Mouse (Mus musculus): ENCODE measurements around the gene Tfcp2. TPM values are rescaled to one million over a fixed set of nuclear protein-coding genes. Genes with fewer than 3 reads are reported as not detected.

Tfcp2 gene
- polyA plus RNA-seq, 1 experiment from 2014 or later: 32.9 TPM

DNA sequence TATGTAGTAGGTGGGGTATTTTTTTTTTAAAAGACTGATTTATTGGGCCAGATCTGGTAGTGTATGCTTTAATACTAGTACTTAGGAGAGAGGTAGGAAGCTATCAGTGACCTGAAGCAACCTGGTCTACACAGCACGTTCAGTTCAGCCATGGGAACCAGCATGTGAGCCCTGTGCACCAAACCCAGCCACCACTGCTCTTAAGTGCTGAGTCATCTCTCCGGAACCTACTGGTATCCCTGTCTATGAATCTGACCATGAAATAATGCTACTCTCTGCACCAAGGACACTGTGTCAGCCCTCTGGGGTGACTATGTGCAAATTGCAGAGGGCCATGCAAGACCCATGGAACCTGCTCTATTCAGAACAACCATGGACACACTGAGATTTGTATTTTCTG is 64.8 kb downstream of the Tfcp2 start:
- H3K36me3 ChIP-seq (ENCODE audit: control insufficient read depth, insufficient read depth, low read length): peaks cover 67% of the 10 kb centered on the region
- H3K9me3 ChIP-seq (ENCODE audit: control insufficient read depth, low read length): no peaks in the 10 kb centered on the region
- H3K4me3 ChIP-seq (ENCODE audit: low read length): no peak overlapping the region
- no peaks in the 10 kb centered on the region for H3K27me3 ChIP-seq (ENCODE audit: control insufficient read depth, insufficient read depth, low read length)
- no peak overlapping the region for H3K4me2 ChIP-seq (replicated peaks; ENCODE audit: low read depth, low read length)
- no peak overlapping the region for H3K9ac ChIP-seq (ENCODE audit: low read depth, low read length)
- no peak for ATAC-seq (ENCODE audit: low FRiP score, low TSS enrichment)
- no peak overlapping the region; the same call in 1 of the 2 replicates for H3K27ac ChIP-seq (ENCODE audit: low read depth, low read length)
- H3K4me1 ChIP-seq (ENCODE audit: control insufficient read depth, insufficient read depth, low read length): peaks cover 27% of the 10 kb centered on the region
- WGBS: 70% methylated on average over 2 of the region's 2 CpGs

- 17% methylated on average over 7 of the region's 7 CpGs for WGBS
- H3K9ac ChIP-seq (ENCODE audit: low read depth, low read length): no peak overlapping the region
- no peaks in the 10 kb centered on the region for H3K27me3 ChIP-seq (ENCODE audit: control insufficient read depth, insufficient read depth, low read length)
- H3K9me3 ChIP-seq (ENCODE audit: control insufficient read depth, low read length): no peaks in the 10 kb centered on the region
- ATAC-seq (ENCODE audit: low FRiP score, low TSS enrichment): peak; percentile 55; the same call in 1 of the 2 replicates
- no peak overlapping the region for H3K4me3 ChIP-seq (ENCODE audit: low read length)
- peaks cover 73% of the 10 kb centered on the region for H3K36me3 ChIP-seq (ENCODE audit: control insufficient read depth, insufficient read depth, low read length)
- no peak overlapping the region for H3K4me2 ChIP-seq (replicated peaks; ENCODE audit: low read depth, low read length)
- H3K27ac ChIP-seq (ENCODE audit: low read depth, low read length): peak overlapping the region; percentile 30; the same call in 1 of the 2 replicates
- peaks cover 24% of the 10 kb centered on the region for H3K4me1 ChIP-seq (ENCODE audit: control insufficient read depth, insufficient read depth, low read length)
Observed at GRCm38 (mm10) chr15:100486450-100486849, 65.4 kb downstream of the Tfcp2 start.

- peaks cover 24% of the 10 kb centered on the region for H3K4me1 ChIP-seq (ENCODE audit: control insufficient read depth, insufficient read depth, low read length)
- no peak for ATAC-seq (ENCODE audit: low FRiP score, low TSS enrichment)
- H3K4me2 ChIP-seq (replicated peaks; ENCODE audit: low read depth, low read length): no peak overlapping the region
- H3K27me3 ChIP-seq (ENCODE audit: control insufficient read depth, insufficient read depth, low read length): no peaks in the 10 kb centered on the region
- H3K9me3 ChIP-seq (ENCODE audit: control insufficient read depth, low read length): no peaks in the 10 kb centered on the region
- no peak overlapping the region for H3K4me3 ChIP-seq (ENCODE audit: low read length)
- H3K9ac ChIP-seq (ENCODE audit: low read depth, low read length): no peak overlapping the region
- no peak overlapping the region for H3K27ac ChIP-seq (ENCODE audit: low read depth, low read length)
- WGBS: 89% methylated on average over 3 of the region's 3 CpGs
- peaks cover 82% of the 10 kb centered on the region for H3K36me3 ChIP-seq (ENCODE audit: control insufficient read depth, insufficient read depth, low read length)
Observed at GRCm38 (mm10) chr15:100485576-100485975, 66.2 kb downstream of the Tfcp2 start.

GRCm38 (mm10) chr15:100478925-100479324 is 72.9 kb downstream of the Tfcp2 start:
- H3K4me1 ChIP-seq (ENCODE audit: control insufficient read depth, insufficient read depth, low read length): no peaks in the 10 kb centered on the region
- WGBS: 87% methylated on average over 4 of the region's 4 CpGs
- H3K9ac ChIP-seq (ENCODE audit: low read depth, low read length): no peak overlapping the region
- H3K36me3 ChIP-seq (ENCODE audit: control insufficient read depth, insufficient read depth, low read length): peaks cover 92% of the 10 kb centered on the region
- H3K4me2 ChIP-seq (replicated peaks; ENCODE audit: low read depth, low read length): no peak overlapping the region
- no peak overlapping the region for H3K4me3 ChIP-seq (ENCODE audit: low read length)
- no peak for ATAC-seq (ENCODE audit: low FRiP score, low TSS enrichment)
- H3K9me3 ChIP-seq (ENCODE audit: control insufficient read depth, low read length): no peaks in the 10 kb centered on the region
- no peak overlapping the region for H3K27ac ChIP-seq (ENCODE audit: low read depth, low read length)
- H3K27me3 ChIP-seq (ENCODE audit: control insufficient read depth, insufficient read depth, low read length): no peaks in the 10 kb centered on the region

DNA sequence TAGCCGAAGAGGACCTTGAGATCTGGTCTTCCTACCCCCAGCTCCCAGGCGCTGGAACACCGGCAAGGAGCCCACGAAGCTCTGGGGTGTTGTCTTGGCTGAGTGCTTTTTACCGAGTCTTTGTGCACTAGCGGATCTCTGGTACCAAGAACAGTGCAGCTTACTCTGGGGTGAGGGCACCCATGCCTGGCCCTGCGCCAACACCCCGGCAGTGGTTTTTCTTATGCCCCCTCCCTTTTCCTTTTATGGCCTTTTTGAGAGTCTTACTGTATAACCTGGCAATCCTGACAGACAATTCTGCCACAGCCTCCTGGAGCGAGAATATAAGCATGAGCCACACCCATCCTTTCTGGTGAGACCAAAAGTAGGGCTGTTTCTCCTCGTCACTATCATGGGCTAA is 73.5 kb downstream of the Tfcp2 start:
- H3K4me3 ChIP-seq (ENCODE audit: low read length): no peak overlapping the region
- ATAC-seq (ENCODE audit: low FRiP score, low TSS enrichment): no peak
- H3K9ac ChIP-seq (ENCODE audit: low read depth, low read length): no peak overlapping the region
- no peaks in the 10 kb centered on the region for H3K9me3 ChIP-seq (ENCODE audit: control insufficient read depth, low read length)
- H3K4me1 ChIP-seq (ENCODE audit: control insufficient read depth, insufficient read depth, low read length): no peaks in the 10 kb centered on the region
- peaks cover 92% of the 10 kb centered on the region for H3K36me3 ChIP-seq (ENCODE audit: control insufficient read depth, insufficient read depth, low read length)
- no peaks in the 10 kb centered on the region for H3K27me3 ChIP-seq (ENCODE audit: control insufficient read depth, insufficient read depth, low read length)
- no peak overlapping the region for H3K27ac ChIP-seq (ENCODE audit: low read depth, low read length)
- H3K4me2 ChIP-seq (replicated peaks; ENCODE audit: low read depth, low read length): no peak overlapping the region
- WGBS: 83% methylated on average over 10 of the region's 10 CpGs

DNA sequence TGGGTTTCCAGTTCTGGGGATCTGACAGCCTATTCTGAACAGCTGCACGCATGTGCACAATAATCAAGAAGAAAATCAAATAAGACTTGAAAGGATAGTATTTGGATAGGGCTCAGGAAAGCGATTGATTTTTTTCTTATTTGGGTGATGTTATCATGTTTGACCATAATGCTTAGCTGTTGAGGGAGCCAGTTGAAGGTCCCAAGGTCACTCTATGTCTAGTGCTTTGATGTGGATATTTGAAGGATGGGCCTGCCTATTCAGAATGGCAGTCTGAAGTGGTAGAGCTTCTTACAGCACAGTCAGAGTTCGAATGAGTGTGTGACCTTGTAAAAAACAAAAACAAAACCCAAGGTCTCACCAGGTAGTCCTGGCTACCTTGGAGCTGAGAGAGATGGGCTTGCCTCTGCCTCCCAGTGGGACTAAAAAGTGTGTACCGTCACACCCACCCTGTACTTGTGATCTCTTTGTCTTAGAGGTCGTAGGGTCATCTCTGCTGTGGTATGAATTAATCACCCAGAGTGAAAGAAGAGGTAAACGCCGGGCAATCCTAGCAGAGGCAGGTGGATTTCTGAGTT is 77.8 kb downstream of the Tfcp2 start:
- no peak overlapping the region for H3K27ac ChIP-seq (ENCODE audit: low read depth, low read length)
- no peak for ATAC-seq (ENCODE audit: low FRiP score, low TSS enrichment)
- H3K4me2 ChIP-seq (replicated peaks; ENCODE audit: low read depth, low read length): no peak overlapping the region
- no peaks in the 10 kb centered on the region for H3K9me3 ChIP-seq (ENCODE audit: control insufficient read depth, low read length)
- no peaks in the 10 kb centered on the region for H3K27me3 ChIP-seq (ENCODE audit: control insufficient read depth, insufficient read depth, low read length)
- H3K4me3 ChIP-seq (ENCODE audit: low read length): no peak overlapping the region
- no peak overlapping the region for H3K9ac ChIP-seq (ENCODE audit: low read depth, low read length)
- peaks cover 54% of the 10 kb centered on the region for H3K36me3 ChIP-seq (ENCODE audit: control insufficient read depth, insufficient read depth, low read length)
- WGBS: 83% methylated on average over 7 of the region's 7 CpGs
- H3K4me1 ChIP-seq (ENCODE audit: control insufficient read depth, insufficient read depth, low read length): no peaks in the 10 kb centered on the region; the same call in 1 of the 2 replicates

- peaks cover 18% of the 10 kb centered on the region for H3K36me3 ChIP-seq (ENCODE audit: control insufficient read depth, insufficient read depth, low read length)
- 36% methylated on average over 10 of the region's 10 CpGs for WGBS
- 0 out of 2 replicates have a peak overlapping the region, but pooled peaks have one; percentile 76 for H3K9ac ChIP-seq (ENCODE audit: low read depth, low read length)
- ATAC-seq (ENCODE audit: low FRiP score, low TSS enrichment): no peak
- peak overlapping the region; percentile 80 for H3K4me2 ChIP-seq (replicated peaks; ENCODE audit: low read depth, low read length)
- peaks cover 12% of the 10 kb centered on the region for H3K4me1 ChIP-seq (ENCODE audit: control insufficient read depth, insufficient read depth, low read length)
- no peak overlapping the region for H3K27ac ChIP-seq (ENCODE audit: low read depth, low read length)
- no peaks in the 10 kb centered on the region for H3K9me3 ChIP-seq (ENCODE audit: control insufficient read depth, low read length)
- no peaks in the 10 kb centered on the region for H3K27me3 ChIP-seq (ENCODE audit: control insufficient read depth, insufficient read depth, low read length)
- peak overlapping the region; percentile 76 for H3K4me3 ChIP-seq (ENCODE audit: low read length)
Observed at GRCm38 (mm10) chr15:100470037-100470436, 81.8 kb downstream of the Tfcp2 start.

- ATAC-seq (ENCODE audit: low FRiP score, low TSS enrichment): no peak
- Histone ChIP-seq H3K27me3 (ENCODE audit: control insufficient read depth, insufficient read depth, low read length) (no peaks in the 10 kb centered on the region), H3K36me3 (ENCODE audit: control insufficient read depth, insufficient read depth, low read length) (peaks cover 12% of the 10 kb centered on the region), H3K4me2 (replicated peaks; ENCODE audit: low read depth, low read length) (peak overlapping the region; percentile 80), H3K4me1 (ENCODE audit: control insufficient read depth, insufficient read depth, low read length) (peaks cover 12% of the 10 kb centered on the region), H3K27ac (ENCODE audit: low read depth, low read length) (peak overlapping the region; percentile 56; the same call in 1 of the 2 replicates), H3K4me3 (ENCODE audit: low read length) (peak overlapping the region; percentile 76), H3K9me3 (ENCODE audit: control insufficient read depth, low read length) (no peaks in the 10 kb centered on the region), H3K9ac (ENCODE audit: low read depth, low read length) (peak overlapping the region; percentile 76)
- WGBS: under 1% methylated on average over 19 of the region's 19 CpGs
Observed at GRCm38 (mm10) chr15:100469189-100469545, 82.6 kb downstream of the Tfcp2 start.

- Histone ChIP-seq H3K27ac (ENCODE audit: low read depth, low read length) (peak within 1 kb of the TSS; percentile 56; the same call in 1 of the 2 replicates), H3K36me3 (ENCODE audit: control insufficient read depth, insufficient read depth, low read length) (peaks cover 7% of the 10 kb centered on the region), H3K4me3 (ENCODE audit: low read length) (peak within 1 kb of the TSS; percentile 76), H3K4me2 (replicated peaks; ENCODE audit: low read depth, low read length) (peak within 1 kb of the TSS; percentile 80), H3K27me3 (ENCODE audit: control insufficient read depth, insufficient read depth, low read length) (no peaks in the 10 kb centered on the region), H3K9ac (ENCODE audit: low read depth, low read length) (peak within 1 kb of the TSS; percentile 76), H3K9me3 (ENCODE audit: control insufficient read depth, low read length) (no peaks in the 10 kb centered on the region), H3K4me1 (ENCODE audit: control insufficient read depth, insufficient read depth, low read length) (peaks cover 12% of the 10 kb centered on the region)
- 2% methylated on average over 79 of the region's 84 CpGs for WGBS
- ATAC-seq (ENCODE audit: low FRiP score, low TSS enrichment): peak; percentile 94
Observed at GRCm38 (mm10) chr15:100468295-100469188, 83.3 kb downstream of the Tfcp2 start, which contains the start of gene Letmd1. Gene Letmd1 (plus strand): TSS chr15:100469023.
